Mouse (Mus musculus) hindbrain, embryonic 12.5 days (tissue): ENCODE data around the gene Zc2hc1b. TPM values are rescaled to one million over a fixed set of nuclear protein-coding genes. Genes with fewer than 3 reads are reported as not detected.
A peak's percentile ranks its signal among the peaks of the same experiment; 100 is the strongest.

Source experiments
- ATAC-seq: fragments of 200-750 bp; cut with Nextera tagmentation; 2 replicates; pipeline ENCODE4 v1.8.0; 2017; ENCODE audit warnings: moderate TSS enrichment; ENCODE audit not compliant: low FRiP score
- H3K27ac ChIP-seq: fragments of 300-500 bp; sonication (generic); 2 replicates; pipeline ENCODE4 v1.5.1; 2016; ENCODE audit warnings: mild to moderate bottlenecking
- H3K27me3 ChIP-seq: fragments of 300-500 bp; sonication (generic); 2 replicates; pipeline ENCODE4 v1.6.1; 2016; ENCODE audit warnings: mild to moderate bottlenecking
- H3K36me3 ChIP-seq: fragments of 300-500 bp; sonication (generic); 2 replicates; pipeline ENCODE4 v1.6.1; 2016; ENCODE audit warnings: mild to moderate bottlenecking
- H3K4me1 ChIP-seq: fragments of 300-500 bp; sonication (generic); 2 replicates; pipeline ENCODE4 v1.6.1; 2016
- H3K4me2 ChIP-seq: fragments of 300-500 bp; sonication (generic); replicated peaks from 2 replicates; pipeline ENCODE4 v1.6.1; 2016; ENCODE audit warnings: mild to moderate bottlenecking
- H3K4me3 ChIP-seq: fragments of 300-500 bp; sonication (generic); 2 replicates; pipeline ENCODE4 v1.5.1; 2016; ENCODE audit warnings: mild to moderate bottlenecking
- H3K9ac ChIP-seq: fragments of 300-500 bp; sonication (generic); 2 replicates; pipeline ENCODE4 v1.6.1; 2016; ENCODE audit warnings: mild to moderate bottlenecking, moderate library complexity
- H3K9me3 ChIP-seq: fragments of 300-500 bp; sonication (generic); replicated peaks from 2 replicates; pipeline ENCODE4 v1.6.1; 2016; ENCODE audit warnings: mild to moderate bottlenecking
- WGBS: fragments of 180-500 bp; shearing (Covaris S2); methylation state at CpG from one replicate; pipeline ENCODE4 v1.1.7; 2016; 5-methylcytosine and 5-hydroxymethylcytosine counted together
- polyA plus RNA-seq: library from polyadenylated mRNA; unstranded; fragments of >200 nt; fragmentation: Nextera tagmentation; extraction: Ambion mirVana; gene quantifications from 2 replicates; pipeline ENCODE4 v1.2.1, GENCODE M21; 2016

The Zc2hc1b gene
- polyA plus RNA-seq, 1 experiment from 2014 or later: not detected

DNA sequence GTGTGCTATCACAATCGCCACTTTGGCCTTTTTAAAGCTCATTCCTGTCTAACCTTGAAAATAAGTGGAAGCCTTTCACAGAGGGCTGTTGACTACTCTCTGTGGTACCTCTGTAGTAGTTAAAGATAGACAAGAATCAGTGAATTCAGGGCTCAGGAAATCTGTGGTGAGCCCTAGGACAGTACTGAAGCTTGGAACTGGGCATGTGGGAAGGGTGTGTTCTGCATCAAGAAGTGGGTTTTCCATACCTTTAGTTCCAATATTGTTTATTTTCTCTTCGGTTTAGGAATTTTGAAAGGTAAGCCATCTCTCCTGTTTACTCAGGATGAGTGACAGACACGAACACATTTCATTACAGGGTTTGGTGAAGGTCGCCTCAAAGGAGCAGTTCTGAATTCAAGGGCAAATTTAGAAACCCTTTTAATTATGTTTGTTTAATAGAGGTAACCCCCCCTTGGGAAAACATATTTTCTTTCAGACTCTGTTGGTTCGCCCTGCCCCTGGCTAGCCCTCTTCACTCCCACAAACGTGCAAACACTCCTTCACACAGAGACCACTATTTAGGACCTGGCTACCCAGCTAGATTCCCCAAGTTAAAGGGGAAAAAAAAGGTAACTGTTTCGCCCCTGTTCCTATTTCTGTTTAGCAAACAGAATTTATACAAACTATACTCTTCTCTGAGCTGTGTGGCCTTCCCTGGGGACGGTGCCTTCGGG, 70.8 kb downstream of the Zc2hc1b start:
- WGBS: 57% methylated on average over 9 of the region's 9 CpGs

DNA sequence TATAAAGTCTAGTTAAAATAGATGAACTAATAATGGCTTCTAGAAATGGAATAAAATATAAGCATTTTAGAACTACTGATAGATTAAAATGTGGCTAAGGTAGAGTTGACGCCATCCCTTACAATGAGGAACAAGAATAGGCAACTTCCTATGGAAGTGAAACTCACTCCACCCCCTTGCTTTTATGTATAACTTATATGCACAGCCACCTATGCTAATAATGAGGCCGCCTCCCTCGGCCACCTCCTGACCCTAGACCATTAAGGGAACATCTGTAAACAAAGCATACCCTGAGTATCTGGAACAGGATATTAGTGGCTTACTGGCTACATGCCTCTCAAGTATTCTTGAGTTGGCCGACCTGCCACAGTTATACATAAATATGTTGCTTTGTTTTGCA, 74.0 kb downstream of the Zc2hc1b start:
- no peaks in the 10 kb centered on the region for H3K36me3 ChIP-seq
- ATAC-seq: no peak
- H3K9me3 ChIP-seq: no peaks in the 10 kb centered on the region
- H3K27ac ChIP-seq: no peak overlapping the region
- no peak overlapping the region for H3K4me3 ChIP-seq
- no peak overlapping the region for H3K9ac ChIP-seq
- no peaks in the 10 kb centered on the region for H3K27me3 ChIP-seq
- H3K4me2 ChIP-seq: no peak overlapping the region
- H3K4me1 ChIP-seq: peaks cover 17% of the 10 kb centered on the region
- WGBS: 86% methylated on average over 4 of the region's 4 CpGs

More for the DNA sequence above, 70.8 kb downstream of the Zc2hc1b start:
- ATAC-seq: no peak
- Histone ChIP-seq H3K27ac (peak overlapping the region; percentile 46; the same call in 1 of the 2 replicates), H3K27me3 (no peaks in the 10 kb centered on the region), H3K9me3 (no peaks in the 10 kb centered on the region), H3K9ac (no peak overlapping the region), H3K36me3 (no peaks in the 10 kb centered on the region), H3K4me1 (peaks cover 35% of the 10 kb centered on the region), H3K4me3 (no peak overlapping the region), H3K4me2 (no peak overlapping the region)

DNA sequence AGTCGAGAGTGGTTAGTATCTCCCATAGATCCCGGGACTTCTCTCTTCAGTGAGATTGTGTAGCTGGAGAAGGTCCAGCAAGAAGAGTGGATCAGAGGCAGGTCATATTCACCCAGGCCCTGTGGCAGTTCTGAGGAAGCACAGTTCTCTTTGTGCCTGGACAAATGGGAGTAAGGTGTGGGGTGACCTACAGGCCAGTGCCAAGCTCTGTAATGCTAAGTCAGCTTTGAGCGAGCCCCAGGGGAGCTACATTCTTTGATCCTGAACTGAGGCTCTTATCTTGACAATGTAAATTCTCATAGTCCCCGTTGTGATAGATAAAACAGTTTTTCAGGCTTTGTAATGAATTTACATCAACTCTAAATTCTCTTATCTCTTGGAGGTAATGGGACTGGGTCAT, 75.5 kb downstream of the Zc2hc1b start:
- no peaks in the 10 kb centered on the region for H3K9me3 ChIP-seq
- no peaks in the 10 kb centered on the region for H3K27me3 ChIP-seq
- 62% methylated on average over 4 of the region's 4 CpGs for WGBS
- ATAC-seq: no peak
- peaks cover 2% of the 10 kb centered on the region; the same call in 1 of the 2 replicates for H3K4me1 ChIP-seq
- no peak overlapping the region for H3K27ac ChIP-seq
- H3K9ac ChIP-seq: no peak overlapping the region
- no peak overlapping the region for H3K4me3 ChIP-seq
- no peak overlapping the region for H3K4me2 ChIP-seq
- H3K36me3 ChIP-seq: no peaks in the 10 kb centered on the region

DNA sequence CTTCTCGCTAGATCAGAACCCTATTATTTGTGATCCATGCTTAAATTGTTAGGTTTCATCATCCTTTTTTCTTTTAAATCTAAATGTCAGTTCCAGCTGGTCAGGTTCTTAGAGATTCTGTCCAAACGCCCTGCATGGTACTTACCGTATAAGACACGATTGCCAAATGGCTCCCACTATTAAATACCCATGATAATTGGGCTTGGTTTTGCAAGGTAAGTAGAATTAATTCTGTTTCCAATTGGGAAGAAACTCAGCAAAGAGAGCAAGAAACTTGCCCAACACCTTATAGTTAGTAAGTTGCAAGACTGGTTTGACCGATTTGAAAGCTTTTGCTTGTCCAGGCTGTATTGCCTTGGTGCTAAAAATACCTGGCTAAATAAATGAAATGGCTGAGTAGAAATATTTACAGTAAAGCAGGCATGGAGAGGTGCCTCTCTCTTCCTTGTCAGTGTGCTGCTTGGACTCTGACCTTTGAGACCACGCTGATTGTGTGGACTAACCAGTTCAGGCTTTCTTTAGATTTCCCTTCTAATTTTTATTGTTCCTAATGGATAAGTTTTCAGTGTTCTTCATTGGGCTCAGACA, 77.7 kb downstream of the Zc2hc1b start:
- no peak overlapping the region for H3K4me2 ChIP-seq
- no peak overlapping the region for H3K4me3 ChIP-seq
- WGBS: 94% methylated on average over 6 of the region's 6 CpGs
- H3K36me3 ChIP-seq: no peaks in the 10 kb centered on the region
- H3K4me1 ChIP-seq: no peaks in the 10 kb centered on the region
- H3K27ac ChIP-seq: no peak overlapping the region
- no peak for ATAC-seq
- H3K27me3 ChIP-seq: no peaks in the 10 kb centered on the region
- H3K9ac ChIP-seq: no peak overlapping the region
- H3K9me3 ChIP-seq: no peaks in the 10 kb centered on the region

Other genes starting within 250 kb of the Zc2hc1b start
- 2.2 and 3.0 TPM in 2 replicates for gene Stx11, start 213.7 kb downstream of the Zc2hc1b start, polyA plus RNA-seq
- 26.8 and 30.6 TPM in 2 replicates for gene Sf3b5, start 172.7 kb downstream of the Zc2hc1b start, polyA plus RNA-seq
- 60.3 and 80.0 TPM in 2 replicates for gene Plagl1, start 117.5 kb downstream of the Zc2hc1b start, polyA plus RNA-seq
- gene Ltv1, start 15.1 kb upstream of the Zc2hc1b start, polyA plus RNA-seq: 47.1 and 48.0 TPM in 2 replicates